Mouse (Mus musculus) heart, embryonic 11.5 days (tissue): ENCODE results near the gene Ttc30b. TPM values are rescaled to one million over a fixed set of nuclear protein-coding genes. Genes with fewer than 3 reads are reported as not detected.

Source experiments
- ATAC-seq: fragments of 200-750 bp; cut with Nextera tagmentation; replicated peaks from 2 replicates; pipeline ENCODE4 v1.8.0; 2017; ENCODE audit warnings: moderate library complexity; ENCODE audit not compliant: insufficient number of reproducible peaks, low FRiP score, low TSS enrichment
- H3K27ac ChIP-seq: fragments of 300-500 bp; sonication (generic); 2 replicates; pipeline ENCODE4 v1.5.1; 2014; ENCODE audit warnings: mild to moderate bottlenecking, low read depth, low read length
- H3K27me3 ChIP-seq: fragments of 300-500 bp; sonication (generic); 2 replicates; pipeline ENCODE4 v1.6.1; 2014; ENCODE audit warnings: mild to moderate bottlenecking, low read length, mixed read lengths; ENCODE audit not compliant: control insufficient read depth, insufficient read depth
- H3K36me3 ChIP-seq: fragments of 300-500 bp; sonication (generic); 2 replicates; pipeline ENCODE4 v1.6.1; 2014; ENCODE audit warnings: mild to moderate bottlenecking, low read length, moderate library complexity, mixed read lengths; ENCODE audit not compliant: control insufficient read depth, insufficient read depth
- H3K4me1 ChIP-seq: fragments of 300-500 bp; sonication (generic); 2 replicates; pipeline ENCODE4 v1.6.1; 2014; ENCODE audit warnings: low read length; ENCODE audit not compliant: control insufficient read depth, insufficient read depth
- H3K4me2 ChIP-seq: fragments of 300-500 bp; sonication (generic); 2 replicates; pipeline ENCODE4 v1.6.1; 2014; ENCODE audit warnings: mild to moderate bottlenecking, moderate library complexity
- H3K4me3 ChIP-seq: fragments of 300-500 bp; sonication (generic); 2 replicates; pipeline ENCODE4 v1.5.1; 2014; ENCODE audit warnings: low read depth, low read length
- H3K9ac ChIP-seq: fragments of 300-500 bp; sonication (generic); 2 replicates; pipeline ENCODE4 v1.6.1; 2014; ENCODE audit warnings: mild to moderate bottlenecking, low read depth, low read length, moderate library complexity
- H3K9me3 ChIP-seq: fragments of 300-500 bp; sonication (generic); replicated peaks from 2 replicates; pipeline ENCODE4 v1.6.1; 2016; ENCODE audit warnings: low read length; ENCODE audit not compliant: control insufficient read depth
- WGBS: fragments of 180-500 bp; shearing (Covaris S2); extraction: QIAGEN DNeasy Blood & Tissue Kit; methylation state at CpG from one replicate; pipeline ENCODE4 v1.1.7; 2014; ENCODE audit not compliant: insufficient replicate concordance; 5-methylcytosine and 5-hydroxymethylcytosine counted together
- polyA plus RNA-seq: library from polyadenylated mRNA; unstranded; fragments of >200 nt; fragmentation: Nextera tagmentation; extraction: Ambion mirVana; gene quantifications from 2 replicates; pipeline ENCODE4 v1.2.1, GENCODE M21; 2014

The Ttc30b gene
- polyA plus RNA-seq, 1 experiment from 2014 or later: 9.3 TPM

- Histone ChIP-seq H3K4me2 (no peak overlapping the region), H3K9ac (no peak overlapping the region), H3K4me1 (0 out of 2 replicates have a peak, but pooled peaks cover 6% of the 10 kb centered on the region), H3K9me3 (no peaks in the 10 kb centered on the region), H3K27me3 (no peaks in the 10 kb centered on the region), H3K36me3 (no peaks in the 10 kb centered on the region), H3K27ac (no peak overlapping the region), H3K4me3 (no peak overlapping the region)
- ATAC-seq: no peak
- WGBS: 87% methylated on average over 2 of the region's 2 CpGs
These were observed 7.4 kb downstream of the Ttc30b start for GRCm38 (mm10) chr2:75930941-75931340.

- Histone ChIP-seq H3K9ac (no peak overlapping the region), H3K4me2 (no peak overlapping the region), H3K27ac (no peak overlapping the region), H3K9me3 (no peaks in the 10 kb centered on the region), H3K36me3 (no peaks in the 10 kb centered on the region), H3K4me3 (no peak overlapping the region), H3K4me1 (0 out of 2 replicates have a peak, but pooled peaks cover 6% of the 10 kb centered on the region), H3K27me3 (no peaks in the 10 kb centered on the region)
- WGBS: 89% methylated on average over 6 of the region's 6 CpGs
- ATAC-seq: no peak
These were observed 8.5 kb downstream of the Ttc30b start for GRCm38 (mm10) chr2:75929786-75930444.

- Histone ChIP-seq H3K27ac (no peak overlapping the region), H3K4me1 (0 out of 2 replicates have a peak, but pooled peaks cover 6% of the 10 kb centered on the region), H3K36me3 (no peaks in the 10 kb centered on the region), H3K9ac (no peak overlapping the region), H3K9me3 (no peaks in the 10 kb centered on the region), H3K4me2 (no peak overlapping the region), H3K4me3 (no peak overlapping the region), H3K27me3 (no peaks in the 10 kb centered on the region)
- no peak for ATAC-seq
- WGBS: 95% methylated on average over 2 of the region's 2 CpGs
These were observed 9.2 kb downstream of the Ttc30b start for GRCm38 (mm10) chr2:75929141-75929540.

- Histone ChIP-seq H3K27me3 (no peaks in the 10 kb centered on the region), H3K27ac (no peak overlapping the region), H3K4me2 (no peak overlapping the region), H3K9me3 (no peaks in the 10 kb centered on the region), H3K36me3 (no peaks in the 10 kb centered on the region), H3K4me3 (no peak overlapping the region), H3K4me1 (no peaks in the 10 kb centered on the region), H3K9ac (no peak overlapping the region)
- ATAC-seq: no peak
- 91% methylated on average over 3 of the region's 3 CpGs for WGBS
These were observed 10.4 kb downstream of the Ttc30b start for GRCm38 (mm10) chr2:75928011-75928410.

GRCm38 (mm10) chr2:75926061-75926460 lies 12.3 kb downstream of the Ttc30b start:
- Histone ChIP-seq H3K9ac (no peak overlapping the region), H3K27me3 (no peaks in the 10 kb centered on the region), H3K27ac (no peak overlapping the region), H3K4me3 (no peak overlapping the region), H3K4me1 (no peaks in the 10 kb centered on the region), H3K36me3 (no peaks in the 10 kb centered on the region), H3K9me3 (no peaks in the 10 kb centered on the region), H3K4me2 (no peak overlapping the region)
- 76% methylated on average over 5 of the region's 5 CpGs for WGBS
- ATAC-seq: no peak

GRCm38 (mm10) chr2:75923807-75924340 lies 14.5 kb downstream of the Ttc30b start:
- no peak for ATAC-seq
- Histone ChIP-seq H3K4me3 (no peak overlapping the region), H3K9ac (no peak overlapping the region), H3K4me2 (no peak overlapping the region), H3K27me3 (no peaks in the 10 kb centered on the region), H3K27ac (no peak overlapping the region), H3K9me3 (no peaks in the 10 kb centered on the region), H3K4me1 (no peaks in the 10 kb centered on the region), H3K36me3 (no peaks in the 10 kb centered on the region)
- 90% methylated on average over 4 of the region's 4 CpGs for WGBS

GRCm38 (mm10) chr2:75915040-75915439 lies 23.3 kb downstream of the Ttc30b start:
- no peak overlapping the region for H3K4me2 ChIP-seq
- no peaks in the 10 kb centered on the region for H3K27me3 ChIP-seq
- no peaks in the 10 kb centered on the region for H3K9me3 ChIP-seq
- WGBS: 82% methylated on average over 3 of the region's 3 CpGs
- no peak overlapping the region for H3K9ac ChIP-seq
- no peak for ATAC-seq
- H3K27ac ChIP-seq: no peak overlapping the region
- H3K4me3 ChIP-seq: no peak overlapping the region
- H3K4me1 ChIP-seq: no peaks in the 10 kb centered on the region
- no peaks in the 10 kb centered on the region for H3K36me3 ChIP-seq

GRCm38 (mm10) chr2:75907142-75907541 lies 31.2 kb downstream of the Ttc30b start:
- no peaks in the 10 kb centered on the region; the same call in 1 of the 2 replicates for H3K36me3 ChIP-seq
- 84% methylated on average over 1 of the region's 1 CpGs for WGBS
- no peak overlapping the region for H3K9ac ChIP-seq
- no peaks in the 10 kb centered on the region for H3K9me3 ChIP-seq
- no peaks in the 10 kb centered on the region for H3K27me3 ChIP-seq
- ATAC-seq: no peak
- no peak overlapping the region for H3K4me2 ChIP-seq
- H3K4me3 ChIP-seq: no peak overlapping the region
- no peaks in the 10 kb centered on the region for H3K4me1 ChIP-seq
- no peak overlapping the region for H3K27ac ChIP-seq

GRCm38 (mm10) chr2:75901869-75902268 lies 36.5 kb downstream of the Ttc30b start:
- Histone ChIP-seq H3K9me3 (no peaks in the 10 kb centered on the region), H3K4me2 (no peak overlapping the region), H3K27me3 (no peaks in the 10 kb centered on the region), H3K9ac (no peak overlapping the region), H3K27ac (no peak overlapping the region), H3K4me3 (no peak overlapping the region), H3K4me1 (no peaks in the 10 kb centered on the region), H3K36me3 (peaks cover 3% of the 10 kb centered on the region; the same call in 1 of the 2 replicates)
- 74% methylated on average over 9 of the region's 9 CpGs for WGBS
- no peak for ATAC-seq
